In the genomic region with DNA sequence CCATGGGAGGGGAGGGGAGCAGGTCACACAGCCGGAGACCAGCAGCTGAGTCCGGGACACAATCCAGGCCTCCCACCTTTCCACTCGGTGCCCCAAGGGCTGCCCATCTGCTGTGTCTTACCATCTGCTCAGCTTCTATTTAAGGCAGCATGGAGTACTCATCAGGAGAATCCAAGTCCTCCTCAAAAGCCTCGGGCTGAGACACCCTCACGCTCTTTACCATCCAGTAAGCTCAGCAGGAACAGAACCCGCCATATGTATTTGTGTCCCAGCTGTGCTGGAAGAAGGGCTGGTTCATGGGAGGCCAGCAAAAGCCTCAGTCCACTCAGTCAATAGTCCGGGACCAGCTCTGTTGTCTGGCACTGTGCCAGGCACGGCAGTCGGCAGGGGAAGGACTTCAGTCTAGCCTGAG, we compare ENCODE assay signal across 9 mouse cellular contexts. TPM values are rescaled to one million over a fixed set of nuclear protein-coding genes. Genes with fewer than 3 reads are reported as not detected.
DNase-seq lines count a peak whose midpoint lies in the region; ATAC-seq and TF ChIP-seq lines count a peak whose summit lies in the region.
"Had no signal": no experiment of that assay in that cellular context is flagged by ENCODE, and none has a peak within 500 bp of the region (broad histone marks: within the 10 kb centered on the region; RNA-seq: fewer than 3 reads in every experiment).

No protein-coding gene starts in this region.

- no peaks in the 10 kb centered on the region for H3K27me3 ChIP-seq in kidney, adult 2 months (replicated peaks; ENCODE audit: control insufficient read depth, insufficient read depth, low read length)
- no peaks in the 10 kb centered on the region for H3K27me3 ChIP-seq in hindbrain, embryonic 15.5 days
- H3K27me3 ChIP-seq: intestine, embryonic 15.5 days had no signal

- no peaks in the 10 kb centered on the region for H3K4me1 ChIP-seq in kidney, adult 2 months (ENCODE audit: control insufficient read depth, insufficient read depth, low read length)
- H3K4me1 ChIP-seq in hindbrain, embryonic 15.5 days (replicated peaks) = peaks cover 11% of the 10 kb centered on the region; the same call in 1 of the 2 replicates
- H3K4me1 ChIP-seq: intestine, embryonic 15.5 days had no signal

- no peaks in the 10 kb centered on the region for H3K36me3 ChIP-seq in kidney, adult 2 months (ENCODE audit: control insufficient read depth, insufficient read depth, low read length)
- H3K36me3 ChIP-seq in hindbrain, embryonic 15.5 days = no peaks in the 10 kb centered on the region
- H3K36me3 ChIP-seq: intestine, embryonic 15.5 days had no signal

- peak; percentile 77 for ATAC-seq in hindbrain, embryonic 15.5 days (ENCODE audit: low FRiP score, low read depth)
- ATAC-seq: intestine, embryonic 15.5 days had no signal

- no peaks in the 10 kb centered on the region for H3K9me3 ChIP-seq in hindbrain, embryonic 15.5 days
- H3K9me3 ChIP-seq: intestine, embryonic 15.5 days had no signal

- 64% methylated on average over 9 of the region's 9 CpGs for WGBS in kidney, adult 2 months
- WGBS in hindbrain, embryonic 15.5 days = 47% methylated on average over 9 of the region's 9 CpGs

- H3K4me2 ChIP-seq in hindbrain, embryonic 15.5 days = no peak overlapping the region
- H3K4me2 ChIP-seq: heart, embryonic 11.5 days; intestine, embryonic 15.5 days had no signal

- no peak for TF ChIP-seq CTCF in kidney, adult 2 months (conservative IDR thresholded peaks at IDR 0.05; ENCODE audit: insufficient read depth, insufficient read length, low read depth, low read length)

- peak; percentile 16 for DNase-seq in kidney, adult 2 months
- DNase-seq in kidney, postnatal 25 days = no peak
- peak; percentile 35 to 52 for DNase-seq in right cerebral cortex, adult 2 months (ENCODE audit: low spot score in 2 of 2)
- DNase-seq in right cerebral cortex, postnatal 4 days = no peak
- DNase-seq in urinary bladder, adult 2 months (ENCODE audit: low spot score) = no peak
- DNase-seq in adrenal gland, adult (ENCODE audit: inconsistent age in 2 of 2, low spot score in 1 of 2) = no peak

- TF ChIP-seq POLR2A in kidney, adult 2 months (IDR thresholded peaks at IDR 0.05; ENCODE audit: low read depth, low read length) = no peak

- no peak overlapping the region for H3K9ac ChIP-seq in hindbrain, embryonic 15.5 days
- H3K9ac ChIP-seq: intestine, embryonic 15.5 days had no signal

- no peak overlapping the region for H3K4me3 ChIP-seq in kidney, adult 2 months (ENCODE audit: insufficient read depth, low read depth, low read length)
- no peak overlapping the region for H3K4me3 ChIP-seq in hindbrain, embryonic 15.5 days
- H3K4me3 ChIP-seq: intestine, embryonic 15.5 days had no signal

- no peak overlapping the region for H3K27ac ChIP-seq in kidney, adult 2 months (ENCODE audit: insufficient read depth, low read depth, low read length)
- H3K27ac ChIP-seq in hindbrain, embryonic 15.5 days (replicated peaks) = no peak overlapping the region
- H3K27ac ChIP-seq: intestine, embryonic 15.5 days had no signal

RNA-seq across cellular contexts. Expression of a gene that starts 56.0 kb away (rescaled TPM):
- polyA plus RNA-seq in kidney, adult 2 months (2012; rRNA removed) = 0.02 and 0.03 TPM in 2 replicates
- 21.1 and 25.7 TPM in 2 replicates for polyA plus RNA-seq in hindbrain, embryonic 15.5 days (2015; fragmentation: Nextera tagmentation; extraction: Ambion mirVana)
- 0.03 and 0.04 TPM in 2 replicates for polyA plus RNA-seq in urinary bladder, adult 2 months (2012; rRNA removed)

Comparison
In these comparisons a context has a peak if more than half of its experiments do, and no peak if none do; other contexts are left out.
1. DNase-seq: peak in kidney, adult 2 months (single experiment) and right cerebral cortex, adult 2 months (2 of 2); none in kidney, postnatal 25 days (0 of 2), right cerebral cortex, postnatal 4 days (single experiment), urinary bladder, adult 2 months (single experiment) and adrenal gland, adult (0 of 2).
2. RNA of a gene that starts 56.0 kb away (polyA plus RNA-seq): 21.1 to 25.7 TPM in hindbrain, embryonic 15.5 days; 0.03 to 0.04 TPM in urinary bladder, adult 2 months and 0.02 to 0.03 TPM in kidney, adult 2 months; every median in the first group is over 10 times any median in the second.